Mouse (Mus musculus) testis, adult 2 months (tissue): ENCODE data around the gene Idh3b.

ENCODE experiments used
- CTCF ChIP-seq: fragments of 200-500 bp; IDR thresholded peaks from 2 replicates; pipeline ENCODE4 v1.5.1; 2012; ENCODE audit warnings: low read depth, mild to moderate bottlenecking, inconsistent platforms, low read length, moderate library complexity; ENCODE audit not compliant: control insufficient read depth, insufficient read depth, insufficient replicate concordance
- POLR2A ChIP-seq: fragments of 200-500 bp; IDR thresholded peaks from 2 replicates; pipeline ENCODE4 v1.6.1; 2012; ENCODE audit warnings: low read depth, mild to moderate bottlenecking, inconsistent platforms, low read length, moderate library complexity; ENCODE audit not compliant: control insufficient read depth

- no peak for TF ChIP-seq CTCF
- TF ChIP-seq POLR2A: no peak
These were observed 37.4 kb downstream of the Idh3b start for GRCm38 (mm10) chr2:130246912-130247311.
